Mouse (Mus musculus) limb, embryonic 14.5 days (tissue): ENCODE measurements around the gene Eda. TPM values are rescaled to one million over a fixed set of nuclear protein-coding genes. Genes with fewer than 3 reads are reported as not detected.

Experiments used
- ATAC-seq: fragments of 200-750 bp; cut with Nextera tagmentation; 2 replicates; pipeline ENCODE4 v1.8.0; 2017; ENCODE audit warnings: low read depth, moderate number of reproducible peaks, moderate TSS enrichment; ENCODE audit not compliant: low FRiP score
- DNase-seq: peaks from one replicate; pipeline ENCODE4 v3.0.0-alpha.2; 2015; ENCODE audit warnings: low spot score
- H3K27ac ChIP-seq: fragments of 300-500 bp; sonication (generic); replicated peaks from 2 replicates; pipeline ENCODE4 v1.5.1; 2014; ENCODE audit warnings: low read depth, mild to moderate bottlenecking, low read length, moderate library complexity, mixed read lengths
- H3K27me3 ChIP-seq: fragments of 300-500 bp; sonication (generic); 2 replicates; pipeline ENCODE4 v1.6.1; 2014; ENCODE audit warnings: low read length, mixed read lengths; ENCODE audit not compliant: control insufficient read depth, insufficient read depth
- H3K36me3 ChIP-seq: fragments of 300-500 bp; sonication (generic); 2 replicates; pipeline ENCODE4 v1.6.1; 2014; ENCODE audit warnings: mild to moderate bottlenecking, low read length, moderate library complexity, mixed read lengths; ENCODE audit not compliant: control insufficient read depth, insufficient read depth
- H3K4me1 ChIP-seq: fragments of 300-500 bp; sonication (generic); 2 replicates; pipeline ENCODE4 v1.6.1; 2014; ENCODE audit warnings: antibody characterized with exemption, low read length, mixed read lengths; ENCODE audit not compliant: control insufficient read depth, insufficient read depth
- H3K4me2 ChIP-seq: fragments of 300-500 bp; sonication (generic); replicated peaks from 2 replicates; pipeline ENCODE4 v1.6.1; 2014; ENCODE audit warnings: low read depth, mild to moderate bottlenecking, low read length, moderate library complexity; ENCODE audit not compliant: severe bottlenecking
- H3K4me3 ChIP-seq: fragments of 300-500 bp; sonication (generic); replicated peaks from 2 replicates; pipeline ENCODE4 v1.5.1; 2014; ENCODE audit warnings: low read length
- H3K9ac ChIP-seq: fragments of 300-500 bp; sonication (generic); 2 replicates; pipeline ENCODE4 v1.6.1; 2014; ENCODE audit warnings: mild to moderate bottlenecking, low read depth, low read length, moderate library complexity; ENCODE audit not compliant: severe bottlenecking
- H3K9me3 ChIP-seq: fragments of 300-500 bp; sonication (generic); 2 replicates; pipeline ENCODE4 v1.6.1; 2016; ENCODE audit warnings: low read length; ENCODE audit not compliant: control insufficient read depth
- POLR2A ChIP-seq: fragments of 200-500 bp; IDR thresholded peaks from 2 replicates; pipeline ENCODE4 v1.8.0; 2012; ENCODE audit warnings: inconsistent platforms, mild to moderate bottlenecking, moderate library complexity, borderline replicate concordance; ENCODE audit not compliant: insufficient read depth, insufficient read length; ENCODE audit errors: extremely low read depth
- WGBS: fragments of 180-500 bp; shearing (Covaris S2); extraction: QIAGEN DNeasy Blood & Tissue Kit; methylation state at CpG from one replicate; pipeline ENCODE4 v1.1.7; 2014; 5-methylcytosine and 5-hydroxymethylcytosine counted together
- polyA plus RNA-seq, 2 experiments: library from polyadenylated mRNA; depleted of rRNA in 1 of 2; stranded (reverse) in 1 of 2; unstranded in 1 of 2; fragments of >200 nt; fragmentation: Nextera tagmentation in 1 of 2; extraction: Ambion mirVana in 1 of 2; gene quantifications; 2 replicates each; pipeline versions ENCODE4 v1.2.1 to v1.2.3; 2012 to 2014

The Eda gene
- polyA plus RNA-seq (2012; rRNA removed) (7.2 and 7.3 TPM in 2 replicates), polyA plus RNA-seq (2014; fragmentation: Nextera tagmentation; extraction: Ambion mirVana) (5.2 and 5.3 TPM in 2 replicates)

DNA sequence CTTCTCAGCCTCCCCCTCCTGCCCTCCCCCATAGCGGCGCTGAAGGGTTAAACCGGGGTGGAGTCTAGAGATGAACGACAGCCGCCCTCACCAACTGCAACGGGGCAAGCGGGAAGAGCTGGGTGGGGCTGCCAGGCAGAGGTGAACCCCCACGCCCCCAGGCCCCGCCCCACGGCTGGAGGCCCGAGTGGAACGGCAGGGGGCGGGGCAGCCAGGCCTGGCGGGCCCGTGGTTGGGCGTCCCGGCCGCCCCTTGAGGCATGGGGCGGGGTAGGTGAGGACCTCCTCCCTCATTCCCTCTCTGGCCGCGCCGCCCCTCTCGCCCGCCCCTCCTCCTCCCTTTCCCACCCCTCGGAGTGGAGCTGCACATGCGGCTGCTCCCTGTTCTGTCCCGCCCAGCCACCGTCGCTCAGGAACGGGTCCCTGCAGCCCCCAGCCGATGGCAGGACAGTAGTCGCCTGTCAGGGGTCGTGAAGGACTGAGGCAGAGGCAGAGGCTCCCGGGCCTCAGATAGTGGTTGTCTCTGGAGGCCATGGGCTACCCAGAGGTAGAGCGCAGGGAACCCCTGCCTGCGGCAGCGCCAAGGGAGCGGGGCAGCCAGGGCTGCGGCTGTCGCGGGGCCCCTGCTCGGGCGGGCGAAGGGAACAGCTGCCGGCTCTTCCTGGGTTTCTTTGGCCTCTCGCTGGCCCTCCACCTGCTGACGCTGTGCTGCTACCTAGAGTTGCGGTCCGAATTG lies at the start of gene Eda:
Gene Eda, plus strand, starts transcription at position 357 of the 735 bp plus-strand sequence.
- H3K4me1 ChIP-seq = no peaks in the 10 kb centered on the region
- H3K9ac ChIP-seq = peak within 1 kb of the TSS; percentile 49
- no peaks in the 10 kb centered on the region for H3K36me3 ChIP-seq
- 10% methylated on average over 36 of the region's 49 CpGs for WGBS
- peak within 1 kb of the TSS; percentile 51 for H3K4me3 ChIP-seq
- H3K27me3 ChIP-seq = peaks cover 2% of the 10 kb centered on the region; the same call in 1 of the 2 replicates
- peak within 1 kb of the TSS; percentile 69 for H3K4me2 ChIP-seq
- ATAC-seq (peak; percentile 96), DNase-seq (peak; percentile 88)
- H3K9me3 ChIP-seq = no peaks in the 10 kb centered on the region
- TF ChIP-seq POLR2A = no peak
- no peak within 1 kb of the TSS for H3K27ac ChIP-seq

DNA sequence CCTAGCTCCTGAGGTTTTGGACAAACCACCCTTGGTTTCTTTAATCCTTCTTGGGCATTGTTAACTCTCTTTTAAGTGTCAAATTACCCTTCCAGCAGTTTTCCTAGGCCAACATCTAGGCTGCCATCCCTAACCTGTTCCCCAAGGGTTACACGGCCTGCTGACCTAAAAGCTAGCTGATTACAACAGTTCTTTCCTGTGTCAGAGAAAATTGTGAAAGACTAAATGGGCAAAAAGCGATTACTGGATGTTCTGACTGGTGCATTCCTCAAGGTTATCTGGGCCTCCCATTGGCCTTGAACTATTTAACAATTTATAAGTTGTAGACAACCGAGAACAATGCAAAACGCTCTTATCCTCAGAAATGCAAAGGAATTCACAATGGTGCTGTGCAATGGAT lies 14.4 kb upstream of the Eda start:
- no peaks in the 10 kb centered on the region for H3K27me3 ChIP-seq
- H3K36me3 ChIP-seq = no peaks in the 10 kb centered on the region
- TF ChIP-seq POLR2A = no peak
- H3K27ac ChIP-seq = no peak overlapping the region
- no peak overlapping the region for H3K9ac ChIP-seq
- no peak for ATAC-seq
- H3K4me2 ChIP-seq = no peak overlapping the region
- no peak overlapping the region for H3K4me3 ChIP-seq
- no peak for DNase-seq
- H3K9me3 ChIP-seq = no peaks in the 10 kb centered on the region
- 71% methylated on average over 4 of the region's 4 CpGs for WGBS
- H3K4me1 ChIP-seq = no peaks in the 10 kb centered on the region

- TF ChIP-seq POLR2A = no peak
- H3K36me3 ChIP-seq = no peaks in the 10 kb centered on the region
- no peak overlapping the region for H3K9ac ChIP-seq
- H3K4me3 ChIP-seq = no peak overlapping the region
- H3K27me3 ChIP-seq = 0 out of 2 replicates have a peak, but pooled peaks cover 2% of the 10 kb centered on the region
- DNase-seq (no peak), ATAC-seq (no peak)
- no peak overlapping the region for H3K27ac ChIP-seq
- no peak overlapping the region for H3K4me2 ChIP-seq
- no peaks in the 10 kb centered on the region for H3K4me1 ChIP-seq
- H3K9me3 ChIP-seq = no peaks in the 10 kb centered on the region
- WGBS = 76% methylated on average over 1 of the region's 1 CpGs
Observed at GRCm38 (mm10) chrX:99970111-99970510, 5.3 kb upstream of the Eda start.

- H3K27me3 ChIP-seq = peaks cover 2% of the 10 kb centered on the region; the same call in 1 of the 2 replicates
- TF ChIP-seq POLR2A = no peak
- no peak overlapping the region for H3K27ac ChIP-seq
- no peak overlapping the region for H3K9ac ChIP-seq
- no peaks in the 10 kb centered on the region for H3K4me1 ChIP-seq
- 48% methylated on average over 3 of the region's 3 CpGs for WGBS
- ATAC-seq (no peak), DNase-seq (no peak)
- H3K9me3 ChIP-seq = no peaks in the 10 kb centered on the region
- no peaks in the 10 kb centered on the region for H3K36me3 ChIP-seq
- 0 out of 2 replicates have a peak overlapping the region, but pooled peaks have one; percentile 69 for H3K4me2 ChIP-seq
- H3K4me3 ChIP-seq = no peak overlapping the region
Observed at GRCm38 (mm10) chrX:99974381-99974780, 1.0 kb upstream of the Eda start.

DNA sequence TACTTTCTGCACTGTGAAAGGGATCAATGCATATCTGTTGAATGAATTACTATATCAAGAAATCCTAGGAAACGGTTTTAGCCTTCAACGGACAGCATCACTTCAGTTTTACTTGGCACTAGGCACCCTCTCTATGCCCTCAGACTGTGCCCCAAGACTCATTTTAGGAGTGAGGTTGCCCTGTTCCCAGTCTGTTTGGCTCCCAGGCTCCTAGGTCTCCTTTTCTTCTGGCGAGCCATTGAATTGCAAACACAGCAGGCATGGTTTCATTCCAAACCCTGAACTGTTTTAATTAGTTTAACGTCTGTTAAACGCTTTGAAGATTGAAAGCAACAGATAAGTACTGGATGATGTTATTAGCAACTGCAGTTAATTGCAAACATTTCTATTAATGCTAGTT lies 603 bp upstream of the Eda start:
- Histone ChIP-seq H3K9ac (no peak overlapping the region), H3K9me3 (no peaks in the 10 kb centered on the region), H3K36me3 (no peaks in the 10 kb centered on the region), H3K4me2 (peak overlapping the region; percentile 69; the same call in 1 of the 2 replicates), H3K27ac (no peak overlapping the region), H3K4me3 (peak overlapping the region; percentile 51), H3K27me3 (peaks cover 2% of the 10 kb centered on the region; the same call in 1 of the 2 replicates), H3K4me1 (no peaks in the 10 kb centered on the region)
- 20% methylated on average over 5 of the region's 5 CpGs for WGBS
- DNase-seq (no peak), ATAC-seq (no peak; the same call in 1 of the 2 replicates)
- no peak for TF ChIP-seq POLR2A
